Mouse (Mus musculus) embryonic facial prominence, embryonic 14.5 days (tissue): Measurements from ENCODE around the gene Shisal2b. TPM values are rescaled to one million over a fixed set of nuclear protein-coding genes. Genes with fewer than 3 reads are reported as not detected.
"Not testable (repeated sequence)": the region's sequence is repeated elsewhere in the genome, so short reads cannot be mapped to it uniquely, and the experiment has no call there.

Experiments used
- ATAC-seq: fragments of 200-750 bp; cut with Nextera tagmentation; 2 replicates; pipeline ENCODE4 v1.8.0; 2017; ENCODE audit warnings: low read depth, moderate number of reproducible peaks, moderate TSS enrichment
- DNase-seq: peaks from one replicate; pipeline ENCODE4 v3.0.0-alpha.2; 2015; ENCODE audit warnings: low spot score
- H3K27ac ChIP-seq: fragments of 300-500 bp; sonication (generic); replicated peaks from 2 replicates; pipeline ENCODE4 v1.5.1; 2014; ENCODE audit warnings: low read depth, mild to moderate bottlenecking, low read length, moderate library complexity
- H3K27me3 ChIP-seq: fragments of 300-500 bp; sonication (generic); replicated peaks from 2 replicates; pipeline ENCODE4 v1.6.1; 2014; ENCODE audit warnings: low read length; ENCODE audit not compliant: control insufficient read depth, insufficient read depth
- H3K36me3 ChIP-seq: fragments of 300-500 bp; sonication (generic); 2 replicates; pipeline ENCODE4 v1.6.1; 2014; ENCODE audit warnings: low read length, mixed read lengths; ENCODE audit not compliant: control insufficient read depth, insufficient read depth
- H3K4me1 ChIP-seq: fragments of 300-500 bp; sonication (generic); 2 replicates; pipeline ENCODE4 v1.6.1; 2014; ENCODE audit warnings: antibody characterized with exemption, low read length; ENCODE audit not compliant: control insufficient read depth, insufficient read depth
- H3K4me2 ChIP-seq: fragments of 300-500 bp; sonication (generic); 2 replicates; pipeline ENCODE4 v1.6.1; 2014; ENCODE audit warnings: low read depth, mild to moderate bottlenecking, low read length, moderate library complexity, mixed read lengths
- H3K4me3 ChIP-seq: fragments of 300-500 bp; sonication (generic); 2 replicates; pipeline ENCODE4 v1.5.1; 2014; ENCODE audit warnings: low read depth, mild to moderate bottlenecking, low read length
- H3K9ac ChIP-seq: fragments of 300-500 bp; sonication (generic); 2 replicates; pipeline ENCODE4 v1.6.1; 2014; ENCODE audit warnings: low read depth, mild to moderate bottlenecking, low read length, moderate library complexity, mixed read lengths
- H3K9me3 ChIP-seq: fragments of 300-500 bp; sonication (generic); 2 replicates; pipeline ENCODE4 v1.6.1; 2016; ENCODE audit warnings: low read length; ENCODE audit not compliant: control insufficient read depth
- WGBS: fragments of 180-500 bp; shearing (Covaris S2); extraction: QIAGEN DNeasy Blood & Tissue Kit; methylation state at CpG from one replicate; pipeline ENCODE4 v1.1.7; 2014; 5-methylcytosine and 5-hydroxymethylcytosine counted together
- polyA plus RNA-seq: library from polyadenylated mRNA; unstranded; fragments of >200 nt; fragmentation: Nextera tagmentation; extraction: Ambion mirVana; gene quantifications from 2 replicates; pipeline ENCODE4 v1.2.1, GENCODE M21; 2014

Shisal2b gene
- 0.30 and 0.75 TPM in 2 replicates for polyA plus RNA-seq

DNA sequence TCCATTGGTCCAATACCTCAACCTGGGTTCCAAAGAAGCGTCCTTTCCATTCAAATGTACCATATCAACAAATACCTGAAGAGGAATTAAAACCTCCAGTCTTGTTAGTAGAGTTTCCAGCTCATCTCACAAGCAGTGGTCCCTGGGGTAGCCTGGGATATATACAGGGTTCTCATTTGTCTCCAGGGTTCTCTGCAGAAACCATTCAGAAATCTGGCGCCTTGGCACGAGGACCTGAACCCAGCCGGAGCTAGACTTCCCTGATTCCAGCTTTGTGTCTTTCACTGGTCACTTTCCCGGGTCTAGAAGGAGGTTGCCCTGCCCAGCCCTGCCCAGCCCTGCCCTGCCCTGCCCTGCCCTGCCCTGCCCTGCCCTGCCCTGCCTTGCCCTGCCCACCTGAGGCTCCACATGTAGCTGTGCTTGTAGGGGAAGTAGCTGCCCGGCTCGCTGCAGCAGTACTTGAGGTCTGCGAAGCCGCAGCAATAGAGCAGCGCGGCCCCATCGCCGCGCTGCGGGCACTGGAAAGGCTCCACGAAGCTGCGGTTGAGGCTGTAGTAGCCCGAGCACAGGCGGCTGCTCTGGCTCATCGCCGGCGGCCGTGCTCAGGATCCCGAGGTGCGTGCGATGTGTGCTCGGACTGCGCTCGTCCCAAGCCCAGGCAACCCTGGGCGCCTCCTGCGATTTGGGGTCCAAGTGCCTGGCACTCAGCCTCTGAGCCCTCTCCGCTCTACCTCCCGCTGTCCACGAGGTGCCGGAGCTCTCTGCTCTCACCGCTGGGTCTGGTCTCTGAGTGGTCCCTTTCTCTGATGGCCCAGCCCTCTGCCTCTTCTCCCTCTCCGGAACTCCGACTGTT lies at the start of gene Shisal2b:
Gene Shisal2b (minus strand): TSS at position 767 of the 853 bp plus-strand sequence.
- Histone ChIP-seq H3K4me3 (peak within 1 kb of the TSS; percentile 49), H3K9me3 (no peaks in the 10 kb centered on the region), H3K4me2 (peak within 1 kb of the TSS; percentile 93), H3K27ac (no peak within 1 kb of the TSS), H3K9ac (peak within 1 kb of the TSS; percentile 65), H3K36me3 (no peaks in the 10 kb centered on the region), H3K4me1 (no peaks in the 10 kb centered on the region), H3K27me3 (peaks cover 12% of the 10 kb centered on the region; the same call in 1 of the 2 replicates)
- WGBS: 7% methylated on average over 23 of the region's 38 CpGs
- peak; percentile 89 for ATAC-seq
- DNase-seq: peak; percentile 69

DNA sequence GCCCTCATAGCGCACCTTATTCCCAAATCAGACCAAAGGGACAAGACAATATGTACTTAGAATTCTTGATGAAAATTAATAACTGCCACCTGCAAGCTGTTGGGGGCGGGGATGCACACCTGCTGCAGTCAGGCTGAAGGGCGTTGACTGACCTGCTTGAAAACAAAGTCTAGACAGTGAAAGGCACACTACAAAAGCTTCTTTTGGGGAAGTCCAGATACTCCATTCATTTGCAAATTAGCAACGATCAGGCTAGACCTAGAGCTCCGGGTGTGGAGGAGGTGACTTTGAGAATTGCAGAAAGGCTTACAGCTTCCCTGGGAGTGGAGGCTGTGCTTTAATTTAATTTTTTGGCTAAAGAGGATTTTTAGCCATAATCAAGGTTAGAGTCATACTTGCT lies 47.9 kb upstream of the Shisal2b start:
- not testable (repeated sequence) for ATAC-seq, DNase-seq, H3K9ac ChIP-seq

DNA sequence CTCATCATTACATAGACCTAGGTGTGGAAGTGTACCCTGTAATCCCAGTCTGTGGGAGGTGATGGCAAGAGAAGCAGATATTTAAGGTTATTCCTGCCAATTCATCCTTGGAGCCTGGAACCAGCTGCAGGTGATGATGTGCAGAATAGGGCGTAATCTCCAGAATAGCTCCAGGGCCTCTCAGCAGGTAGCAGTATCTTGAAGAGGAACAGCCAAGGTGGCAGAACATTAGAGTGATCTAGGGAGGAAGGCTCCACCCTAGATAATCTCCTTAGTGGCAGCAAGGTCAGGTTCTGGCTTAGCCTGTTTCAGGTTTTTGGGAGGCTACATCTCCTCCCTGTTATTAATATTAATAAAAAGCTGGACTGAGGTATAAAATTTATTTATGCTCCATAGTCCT lies 47.3 kb upstream of the Shisal2b start:
- not testable (repeated sequence) for H3K36me3 ChIP-seq, H3K9ac ChIP-seq, H3K4me2 ChIP-seq, H3K9me3 ChIP-seq, H3K4me1 ChIP-seq, ATAC-seq, DNase-seq, H3K4me3 ChIP-seq, H3K27ac ChIP-seq, H3K27me3 ChIP-seq
- 85% methylated on average over 1 of the region's 1 CpGs for WGBS

More for the DNA sequence above, 47.9 kb upstream of the Shisal2b start:
- not testable (repeated sequence) for H3K4me2 ChIP-seq, H3K27me3 ChIP-seq, H3K4me3 ChIP-seq, H3K4me1 ChIP-seq, H3K27ac ChIP-seq, H3K36me3 ChIP-seq, H3K9me3 ChIP-seq
- 79% methylated on average over 5 of the region's 5 CpGs for WGBS

DNA sequence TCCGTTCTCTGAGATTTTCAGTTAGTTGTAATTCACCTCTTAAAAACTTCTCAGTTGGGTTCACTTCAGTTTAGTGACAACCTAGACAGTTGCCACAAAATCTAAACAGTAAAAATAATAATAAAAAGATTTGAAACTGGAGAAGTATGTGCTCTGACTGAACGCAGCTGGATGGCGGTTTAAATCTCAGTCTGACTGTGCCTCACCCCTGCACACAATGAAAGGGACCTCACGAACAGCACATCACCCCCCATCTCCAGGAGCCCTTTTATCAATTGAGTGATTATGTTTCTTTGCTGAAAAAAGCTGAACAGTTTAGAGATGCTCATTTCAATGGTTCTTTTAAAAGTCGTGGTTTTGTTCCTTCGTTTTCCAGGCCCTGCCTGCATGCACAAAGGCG lies 45.0 kb upstream of the Shisal2b start:
- Histone ChIP-seq H3K4me1 (no peaks in the 10 kb centered on the region), H3K36me3 (no peaks in the 10 kb centered on the region), H3K9me3 (no peaks in the 10 kb centered on the region), H3K4me3 (no peak overlapping the region), H3K4me2 (no peak overlapping the region), H3K27ac (no peak overlapping the region), H3K27me3 (no peaks in the 10 kb centered on the region), H3K9ac (no peak overlapping the region)
- WGBS: 51% methylated on average over 7 of the region's 7 CpGs
- DNase-seq (no peak), ATAC-seq (no peak)

DNA sequence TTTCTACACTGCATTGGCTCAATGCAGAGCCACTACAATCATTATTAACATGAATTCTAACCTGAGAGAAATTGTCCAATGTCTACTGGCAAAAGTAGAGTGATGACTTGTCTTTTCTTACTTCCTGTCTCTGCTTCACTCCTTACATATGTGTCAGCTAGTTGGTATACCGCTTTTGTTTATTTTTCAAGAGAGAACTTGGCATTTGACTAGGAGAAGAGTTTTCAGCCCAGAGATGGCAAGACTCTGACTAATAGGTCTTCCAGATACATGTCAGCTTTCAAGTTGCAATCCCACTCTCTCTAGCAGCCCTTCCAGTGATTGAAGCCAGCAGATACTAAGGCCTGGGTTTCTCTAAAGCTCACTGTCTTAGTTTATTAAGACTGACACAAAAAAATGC lies 31.1 kb upstream of the Shisal2b start:
- DNase-seq: no peak
- no peaks in the 10 kb centered on the region for H3K36me3 ChIP-seq
- no peak overlapping the region for H3K27ac ChIP-seq
- 82% methylated on average over 1 of the region's 1 CpGs for WGBS
- H3K9ac ChIP-seq: no peak overlapping the region
- no peaks in the 10 kb centered on the region for H3K27me3 ChIP-seq
- H3K4me3 ChIP-seq: no peak overlapping the region
- no peak for ATAC-seq
- H3K9me3 ChIP-seq: no peaks in the 10 kb centered on the region
- H3K4me1 ChIP-seq: no peaks in the 10 kb centered on the region
- no peak overlapping the region for H3K4me2 ChIP-seq

DNA sequence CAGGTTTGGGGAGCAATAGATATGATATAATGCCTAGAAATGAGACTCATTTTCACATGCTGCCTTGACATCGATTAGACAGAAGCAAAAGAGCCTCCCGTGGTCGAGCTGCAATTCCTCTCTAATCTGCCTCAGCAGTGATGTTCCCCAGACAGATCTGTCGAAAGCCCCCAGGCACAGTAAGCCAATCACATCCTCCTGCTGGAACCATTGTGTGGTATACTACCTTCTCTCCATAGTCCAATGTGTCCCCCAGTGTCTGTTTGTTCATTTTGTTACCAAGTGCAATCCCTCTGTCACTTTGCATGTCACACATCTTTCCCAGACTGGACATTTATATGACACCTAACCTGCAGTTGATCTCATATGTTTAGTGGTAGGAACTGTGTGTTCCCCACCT lies 28.6 kb upstream of the Shisal2b start:
- H3K4me1 ChIP-seq: no peaks in the 10 kb centered on the region
- ATAC-seq: no peak
- WGBS: 67% methylated on average over 4 of the region's 4 CpGs

DNA sequence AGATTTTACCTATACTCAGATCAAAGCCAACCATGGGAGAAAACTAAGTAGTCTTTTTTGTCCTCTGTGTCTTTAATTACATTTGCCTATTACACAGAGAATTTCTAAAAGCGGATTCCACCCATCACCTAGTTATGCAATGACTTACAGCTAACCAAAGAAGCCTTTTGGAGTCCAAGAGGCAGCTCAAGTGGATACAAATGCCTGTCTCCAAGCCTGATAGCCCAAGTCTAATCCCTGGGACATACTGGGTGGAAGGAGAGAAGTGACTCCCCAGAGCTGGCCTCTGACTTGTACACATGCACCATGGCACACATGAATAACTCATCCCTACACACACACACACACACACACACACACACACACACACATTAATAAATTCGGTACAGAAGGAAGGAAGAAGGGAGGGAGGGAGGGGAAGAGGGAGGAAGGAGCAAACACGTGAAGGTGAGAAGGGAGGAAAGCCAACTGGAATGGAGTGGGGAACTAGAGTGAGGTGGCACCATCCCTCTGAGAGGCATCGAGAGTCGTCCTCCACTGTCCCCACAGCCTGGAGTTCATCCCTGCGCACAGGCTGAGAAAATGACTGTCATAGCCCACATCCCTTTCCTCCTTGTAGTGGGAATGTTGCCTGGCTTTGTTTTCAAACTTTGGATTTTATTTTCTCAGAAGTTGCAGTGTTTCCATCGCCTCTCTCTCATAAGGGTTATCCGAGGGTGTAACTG lies 22.8 kb upstream of the Shisal2b start:
- WGBS: 70% methylated on average over 8 of the region's 8 CpGs
- Histone ChIP-seq H3K9ac (no peak overlapping the region), H3K36me3 (no peaks in the 10 kb centered on the region), H3K4me1 (no peaks in the 10 kb centered on the region), H3K27me3 (no peaks in the 10 kb centered on the region), H3K4me3 (no peak overlapping the region), H3K27ac (no peak overlapping the region), H3K4me2 (no peak overlapping the region), H3K9me3 (no peaks in the 10 kb centered on the region)
- no peak for DNase-seq
- no peak for ATAC-seq

More for the DNA sequence above, 28.6 kb upstream of the Shisal2b start:
- Histone ChIP-seq H3K4me2 (no peak overlapping the region), H3K36me3 (no peaks in the 10 kb centered on the region), H3K9me3 (no peaks in the 10 kb centered on the region), H3K27ac (no peak overlapping the region), H3K4me3 (no peak overlapping the region), H3K27me3 (no peaks in the 10 kb centered on the region), H3K9ac (no peak overlapping the region)
- DNase-seq: no peak

DNA sequence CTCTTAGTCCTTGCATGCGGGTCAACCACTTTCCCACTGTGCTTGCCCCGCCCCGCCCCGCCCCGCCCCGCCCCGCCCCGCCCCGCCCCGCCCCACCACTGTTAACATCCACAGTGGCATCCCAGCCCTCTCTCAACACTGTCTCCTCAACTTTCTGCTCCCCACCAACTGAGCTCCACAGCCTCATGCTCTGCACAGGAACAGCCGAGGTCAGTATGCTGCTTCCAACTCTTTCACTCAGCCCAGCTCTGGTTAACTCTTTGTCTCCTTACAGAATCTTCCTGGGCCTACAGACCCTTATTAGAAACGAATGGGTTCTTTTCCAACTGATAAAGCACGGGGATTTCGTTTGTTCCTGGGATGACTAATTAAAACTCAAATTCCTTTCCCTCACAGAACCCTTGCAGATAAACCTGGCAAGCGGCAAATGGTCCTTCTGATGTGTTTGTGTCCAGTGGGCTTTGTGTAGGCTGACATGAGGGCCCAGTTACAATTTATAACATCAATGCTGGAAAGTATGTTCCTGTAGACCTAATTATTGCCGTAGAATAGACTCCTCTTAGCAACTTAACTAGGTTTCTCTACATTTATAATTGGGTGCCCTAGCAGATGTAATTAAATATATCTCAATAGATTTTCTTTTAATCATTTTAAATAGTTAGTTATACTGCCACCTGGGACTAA lies 20.0 kb upstream of the Shisal2b start:
- Histone ChIP-seq H3K36me3 (no peaks in the 10 kb centered on the region), H3K4me1 (no peaks in the 10 kb centered on the region), H3K4me3 (no peak overlapping the region), H3K27me3 (no peaks in the 10 kb centered on the region), H3K4me2 (no peak overlapping the region), H3K27ac (no peak overlapping the region), H3K9me3 (no peaks in the 10 kb centered on the region), H3K9ac (no peak overlapping the region)
- no peak for DNase-seq
- WGBS: 36% methylated on average over 16 of the region's 16 CpGs
- no peak for ATAC-seq
